Mouse (Mus musculus) stomach, embryonic 14.5 days (tissue): ENCODE results near the gene Etv5. TPM values are rescaled to one million over a fixed set of nuclear protein-coding genes. Genes with fewer than 3 reads are reported as not detected.
"Not testable (repeated sequence)": the region's sequence is repeated elsewhere in the genome, so short reads cannot be mapped to it uniquely, and the experiment has no call there.

Source experiments
- ATAC-seq: fragments of 200-750 bp; cut with Nextera tagmentation; 2 replicates; pipeline ENCODE4 v1.8.0; 2017; ENCODE audit warnings: low read depth, moderate TSS enrichment; ENCODE audit not compliant: insufficient number of reproducible peaks, insufficient read depth, low FRiP score
- H3K27ac ChIP-seq: fragments of 300-500 bp; sonication (generic); 2 replicates; pipeline ENCODE4 v1.5.1; 2014; ENCODE audit warnings: mild to moderate bottlenecking, low read length, moderate library complexity, mixed read lengths
- H3K27me3 ChIP-seq: fragments of 300-500 bp; sonication (generic); 2 replicates; pipeline ENCODE4 v1.6.1; 2014; ENCODE audit warnings: low read length, control low read depth, mixed read lengths; ENCODE audit not compliant: control insufficient read depth, insufficient read depth
- H3K36me3 ChIP-seq: fragments of 300-500 bp; sonication (generic); 2 replicates; pipeline ENCODE4 v1.6.1; 2014; ENCODE audit warnings: mild to moderate bottlenecking, control low read depth, low read length, moderate library complexity, mixed read lengths; ENCODE audit not compliant: control insufficient read depth, insufficient read depth
- H3K4me1 ChIP-seq: fragments of 300-500 bp; sonication (generic); 2 replicates; pipeline ENCODE4 v1.6.1; 2014; ENCODE audit warnings: low read length, control low read depth, mixed read lengths; ENCODE audit not compliant: control insufficient read depth, insufficient read depth
- H3K4me2 ChIP-seq: fragments of 300-500 bp; sonication (generic); replicated peaks from 2 replicates; pipeline ENCODE4 v1.6.1; 2014; ENCODE audit warnings: low read depth, low read length, control low read depth
- H3K4me3 ChIP-seq: fragments of 300-500 bp; sonication (generic); 2 replicates; pipeline ENCODE4 v1.5.1; 2014; ENCODE audit warnings: low read depth, low read length, control low read depth
- H3K9ac ChIP-seq: fragments of 300-500 bp; sonication (generic); replicated peaks from 2 replicates; pipeline ENCODE4 v1.6.1; 2014; ENCODE audit warnings: low read depth, mild to moderate bottlenecking, control low read depth, low read length, moderate library complexity, mixed read lengths
- H3K9me3 ChIP-seq: fragments of 300-500 bp; sonication (generic); 2 replicates; pipeline ENCODE4 v1.6.1; 2016; ENCODE audit warnings: low read depth, low read length, control low read depth; ENCODE audit not compliant: control insufficient read depth
- WGBS: fragments of 180-500 bp; shearing (Covaris S2); extraction: QIAGEN DNeasy Blood & Tissue Kit; methylation state at CpG from one replicate; pipeline ENCODE4 v1.1.7; 2014; 5-methylcytosine and 5-hydroxymethylcytosine counted together
- polyA plus RNA-seq: library from polyadenylated mRNA; unstranded; fragments of >200 nt; fragmentation: Nextera tagmentation; extraction: Ambion mirVana; gene quantifications from 2 replicates; pipeline ENCODE4 v1.2.1, GENCODE M21; 2014

Etv5 gene
- polyA plus RNA-seq, 1 experiment from 2014 or later, result 17.6 TPM

GRCm38 (mm10) chr16:22398784-22399453, 40.6 kb downstream of the Etv5 start:
- H3K36me3 ChIP-seq, result no peaks in the 10 kb centered on the region; the same call in 1 of the 2 replicates
- no peak overlapping the region for H3K4me3 ChIP-seq
- no peaks in the 10 kb centered on the region for H3K9me3 ChIP-seq
- no peaks in the 10 kb centered on the region for H3K27me3 ChIP-seq
- H3K9ac ChIP-seq, result no peak overlapping the region
- H3K27ac ChIP-seq, result no peak overlapping the region
- no peak for ATAC-seq
- H3K4me1 ChIP-seq, result no peaks in the 10 kb centered on the region
- no peak overlapping the region for H3K4me2 ChIP-seq
- 84% methylated on average over 10 of the region's 10 CpGs for WGBS

- Histone ChIP-seq H3K36me3 (no peaks in the 10 kb centered on the region; the same call in 1 of the 2 replicates), H3K4me2 (no peak overlapping the region), H3K27ac (no peak overlapping the region), H3K4me1 (no peaks in the 10 kb centered on the region), H3K9me3 (no peaks in the 10 kb centered on the region), H3K27me3 (no peaks in the 10 kb centered on the region), H3K9ac (no peak overlapping the region), H3K4me3 (no peak overlapping the region)
- no peak for ATAC-seq
- WGBS, result 68% methylated on average over 11 of the region's 11 CpGs
Measured at GRCm38 (mm10) chr16:22398354-22398753, 41.2 kb downstream of the Etv5 start.

GRCm38 (mm10) chr16:22396420-22396819, 43.1 kb downstream of the Etv5 start:
- Histone ChIP-seq H3K27me3 (no peaks in the 10 kb centered on the region), H3K4me2 (no peak overlapping the region), H3K9ac (no peak overlapping the region), H3K4me3 (no peak overlapping the region), H3K9me3 (no peaks in the 10 kb centered on the region), H3K36me3 (no peaks in the 10 kb centered on the region; the same call in 1 of the 2 replicates), H3K4me1 (no peaks in the 10 kb centered on the region), H3K27ac (no peak overlapping the region)
- no peak for ATAC-seq
- 63% methylated on average over 8 of the region's 8 CpGs for WGBS

- H3K4me3 ChIP-seq, result no peak overlapping the region
- no peaks in the 10 kb centered on the region; the same call in 1 of the 2 replicates for H3K36me3 ChIP-seq
- H3K4me1 ChIP-seq, result no peaks in the 10 kb centered on the region
- no peak overlapping the region for H3K4me2 ChIP-seq
- H3K9me3 ChIP-seq, result no peaks in the 10 kb centered on the region
- no peak overlapping the region for H3K27ac ChIP-seq
- no peak; the same call in 1 of the 2 replicates for ATAC-seq
- WGBS, result 66% methylated on average over 15 of the region's 15 CpGs
- no peak overlapping the region for H3K9ac ChIP-seq
- no peaks in the 10 kb centered on the region for H3K27me3 ChIP-seq
Measured at GRCm38 (mm10) chr16:22395093-22395844, 44.2 kb downstream of the Etv5 start.

GRCm38 (mm10) chr16:22390348-22390897, 49.1 kb downstream of the Etv5 start:
- Histone ChIP-seq H3K27ac (no peak overlapping the region), H3K4me2 (no peak overlapping the region), H3K9ac (no peak overlapping the region), H3K4me3 (no peak overlapping the region), H3K4me1 (no peaks in the 10 kb centered on the region), H3K27me3 (no peaks in the 10 kb centered on the region), H3K9me3 (no peaks in the 10 kb centered on the region), H3K36me3 (no peaks in the 10 kb centered on the region)
- no peak for ATAC-seq
- WGBS, result 77% methylated on average over 9 of the region's 9 CpGs

GRCm38 (mm10) chr16:22389146-22389911, 50.2 kb downstream of the Etv5 start:
- Histone ChIP-seq H3K4me1 (no peaks in the 10 kb centered on the region), H3K27ac (no peak overlapping the region), H3K9ac (no peak overlapping the region), H3K27me3 (no peaks in the 10 kb centered on the region), H3K36me3 (no peaks in the 10 kb centered on the region), H3K4me2 (no peak overlapping the region), H3K4me3 (no peak overlapping the region), H3K9me3 (no peaks in the 10 kb centered on the region)
- 79% methylated on average over 13 of the region's 13 CpGs for WGBS
- ATAC-seq, result no peak

GRCm38 (mm10) chr16:22387731-22388130, 51.8 kb downstream of the Etv5 start:
- H3K27me3 ChIP-seq, result no peaks in the 10 kb centered on the region
- WGBS, result 87% methylated on average over 6 of the region's 6 CpGs
- H3K9ac ChIP-seq, result no peak overlapping the region
- no peaks in the 10 kb centered on the region for H3K9me3 ChIP-seq
- H3K4me3 ChIP-seq, result no peak overlapping the region
- no peak for ATAC-seq
- H3K4me1 ChIP-seq, result no peaks in the 10 kb centered on the region
- no peaks in the 10 kb centered on the region for H3K36me3 ChIP-seq
- no peak overlapping the region for H3K4me2 ChIP-seq
- no peak overlapping the region for H3K27ac ChIP-seq

- not testable (repeated sequence) for H3K36me3 ChIP-seq, H3K27me3 ChIP-seq, H3K4me1 ChIP-seq, H3K9ac ChIP-seq, H3K4me3 ChIP-seq, H3K4me2 ChIP-seq, ATAC-seq, H3K9me3 ChIP-seq, H3K27ac ChIP-seq
- WGBS, result 85% methylated on average over 6 of the region's 7 CpGs
Measured at GRCm38 (mm10) chr16:22382018-22382417, 57.5 kb downstream of the Etv5 start.
